Mouse (Mus musculus): ENCODE measurements around the gene Insl5. TPM values are rescaled to one million over a fixed set of nuclear protein-coding genes. Genes with fewer than 3 reads are reported as not detected.

Gene Insl5
- total RNA-seq, 2 experiments from 2014 or later, result 1.3 to 1.6 TPM

GRCm38 (mm10) chr4:103011823-103012222 lies 14.8 kb downstream of the Insl5 start:
- Histone ChIP-seq H3K27ac (no peak overlapping the region), H3K4me3 (no peak overlapping the region)
- no peak for DNase-seq (ENCODE audit: low spot score in 2 of 2)
- TF ChIP-seq CTCF (conservative IDR thresholded peaks at IDR 0.05), result no peak

GRCm38 (mm10) chr4:103010734-103011133 lies 15.9 kb downstream of the Insl5 start:
- Histone ChIP-seq H3K4me3 (no peak overlapping the region), H3K27ac (no peak overlapping the region)
- TF ChIP-seq CTCF (conservative IDR thresholded peaks at IDR 0.05), result no peak
- no peak for DNase-seq (ENCODE audit: low spot score in 2 of 2)

- H3K4me3 ChIP-seq, result no peak overlapping the region
- no peak for TF ChIP-seq CTCF (conservative IDR thresholded peaks at IDR 0.05)
- H3K27ac ChIP-seq, result no peak overlapping the region
- no peak for DNase-seq (ENCODE audit: low spot score in 2 of 2)
Measured at GRCm38 (mm10) chr4:103006943-103007418, 19.7 kb downstream of the Insl5 start.

DNA sequence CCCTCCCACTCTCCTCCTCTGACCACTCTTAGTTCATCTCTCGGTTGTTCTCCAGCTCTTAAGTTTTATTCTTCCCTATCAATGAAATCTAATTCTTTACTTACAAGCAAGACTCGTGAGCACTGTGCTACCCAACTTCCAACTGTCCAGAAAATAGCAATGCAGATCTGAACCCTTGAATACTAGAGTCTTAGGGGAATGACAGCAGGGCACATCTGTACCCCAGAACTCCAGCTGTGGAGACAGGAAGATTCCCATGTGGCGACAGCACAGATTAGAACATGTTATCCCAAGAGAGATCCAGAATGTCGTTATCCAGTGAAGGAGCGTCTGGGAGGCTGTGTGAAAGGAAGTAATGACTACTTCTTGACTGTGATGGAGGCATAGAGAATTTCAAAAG lies 20.4 kb downstream of the Insl5 start:
- H3K4me3 ChIP-seq, result no peak overlapping the region
- DNase-seq (ENCODE audit: low spot score in 2 of 2), result no peak
- TF ChIP-seq CTCF (conservative IDR thresholded peaks at IDR 0.05), result no peak
- no peak overlapping the region for H3K27ac ChIP-seq

- Histone ChIP-seq H3K27ac (no peak overlapping the region), H3K4me3 (no peak overlapping the region)
- DNase-seq (ENCODE audit: low spot score in 2 of 2), result no peak
- TF ChIP-seq CTCF (conservative IDR thresholded peaks at IDR 0.05), result no peak
Measured at GRCm38 (mm10) chr4:103005190-103005945, 21.3 kb downstream of the Insl5 start.

- no peak for TF ChIP-seq CTCF (conservative IDR thresholded peaks at IDR 0.05)
- no peak for DNase-seq (ENCODE audit: low spot score in 2 of 2)
- H3K27ac ChIP-seq, result no peak overlapping the region
- H3K4me3 ChIP-seq, result no peak overlapping the region
Measured at GRCm38 (mm10) chr4:103004681-103005080, 22.0 kb downstream of the Insl5 start.

DNA sequence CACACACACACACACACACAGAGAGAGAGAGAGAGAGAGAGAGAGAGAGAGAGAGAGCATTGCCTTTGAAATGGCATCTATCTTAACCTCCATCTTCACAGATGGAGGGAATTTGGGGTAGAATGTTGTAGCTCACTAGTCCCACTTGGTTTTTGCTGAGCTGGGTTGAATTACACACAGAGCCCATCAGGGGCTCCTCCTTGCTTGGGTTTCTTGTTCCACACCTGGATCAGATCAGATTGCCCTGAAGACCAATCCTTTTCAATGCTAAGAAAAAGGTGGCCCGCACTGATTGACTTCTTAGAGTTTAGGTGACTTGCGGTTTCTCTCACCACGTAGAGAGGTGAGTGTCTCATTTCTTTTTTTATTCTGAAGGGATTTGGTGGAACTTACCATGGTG lies 35.0 kb downstream of the Insl5 start:
- Histone ChIP-seq H3K4me3 (no peak overlapping the region), H3K27ac (no peak overlapping the region)
- TF ChIP-seq CTCF (conservative IDR thresholded peaks at IDR 0.05), result no peak
- no peak for DNase-seq (ENCODE audit: low spot score in 2 of 2)

DNA sequence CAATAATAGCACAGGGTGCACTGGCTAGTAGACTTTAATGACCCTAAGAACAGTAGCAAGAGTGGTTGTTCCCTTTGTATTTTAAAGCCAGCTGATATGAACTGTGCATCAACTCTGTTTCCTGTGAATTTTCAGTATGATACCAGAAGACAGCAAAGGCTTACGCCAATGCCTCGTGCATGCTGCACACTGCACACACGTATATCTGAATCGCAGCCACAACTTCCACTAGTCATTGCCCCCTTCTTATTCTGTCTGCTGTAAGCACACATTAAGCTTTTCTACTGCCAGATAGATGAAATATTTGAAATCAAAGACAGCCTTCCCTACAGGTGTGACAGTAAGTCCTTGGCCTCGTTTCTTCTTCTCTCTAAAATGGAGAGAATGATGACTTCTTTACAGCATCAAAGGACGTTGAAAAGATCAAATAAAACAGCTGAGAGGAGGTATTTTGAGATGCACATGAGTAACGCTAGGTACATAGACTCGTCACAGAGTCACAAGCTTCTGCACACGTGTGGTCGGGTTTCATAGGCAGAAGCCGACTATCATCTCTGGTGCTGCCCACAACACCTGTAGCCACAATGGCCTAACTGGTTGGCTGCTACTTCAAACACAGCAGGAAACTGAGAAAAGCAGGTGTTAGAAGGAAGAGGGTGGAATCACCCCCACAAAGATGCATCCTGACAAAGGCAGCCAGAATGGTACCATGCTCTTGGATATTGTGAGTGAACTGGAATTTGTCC lies 35.9 kb downstream of the Insl5 start:
- Histone ChIP-seq H3K4me3 (no peak overlapping the region), H3K27ac (no peak overlapping the region)
- TF ChIP-seq CTCF (conservative IDR thresholded peaks at IDR 0.05), result no peak
- no peak for DNase-seq (ENCODE audit: low spot score in 2 of 2)

- no peak for TF ChIP-seq CTCF (conservative IDR thresholded peaks at IDR 0.05)
Measured at GRCm38 (mm10) chr4:102990016-102990415, 36.6 kb downstream of the Insl5 start.

GRCm38 (mm10) chr4:102989391-102989790 lies 37.3 kb downstream of the Insl5 start:
- no peak overlapping the region for H3K4me3 ChIP-seq
- no peak for TF ChIP-seq CTCF (conservative IDR thresholded peaks at IDR 0.05)
- no peak for DNase-seq (ENCODE audit: low spot score in 2 of 2)
- no peak overlapping the region for H3K27ac ChIP-seq

More at GRCm38 (mm10) chr4:102990016-102990415, 36.6 kb downstream of the Insl5 start:
- H3K27ac ChIP-seq, result no peak overlapping the region
- no peak overlapping the region for H3K4me3 ChIP-seq
- DNase-seq (ENCODE audit: low spot score in 2 of 2), result no peak

DNA sequence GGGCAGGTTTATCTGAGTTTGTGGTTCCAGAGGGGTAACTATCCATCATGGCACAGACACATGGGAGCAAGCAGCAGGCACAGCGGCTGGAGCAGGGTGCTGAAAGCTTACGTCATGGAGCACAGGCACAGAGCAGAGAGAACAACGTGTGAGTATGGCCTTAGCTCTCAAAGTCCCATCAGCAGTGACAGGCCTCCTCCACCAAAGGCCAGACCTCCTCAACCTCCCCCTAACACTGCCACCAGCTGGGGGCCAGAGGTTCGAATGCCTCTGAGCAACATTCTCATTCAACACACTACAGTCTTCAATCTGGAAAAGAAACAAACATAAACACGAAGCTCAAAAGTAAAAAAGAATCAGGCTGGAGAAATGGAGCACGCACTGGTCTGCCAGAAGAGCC lies 38.1 kb downstream of the Insl5 start:
- DNase-seq (ENCODE audit: low spot score in 2 of 2), result no peak
- TF ChIP-seq CTCF (conservative IDR thresholded peaks at IDR 0.05), result no peak
- Histone ChIP-seq H3K27ac (no peak overlapping the region), H3K4me3 (no peak overlapping the region)

GRCm38 (mm10) chr4:102987756-102988155 lies 38.9 kb downstream of the Insl5 start:
- no peak for DNase-seq (ENCODE audit: low spot score in 2 of 2)
- no peak overlapping the region for H3K4me3 ChIP-seq
- no peak for TF ChIP-seq CTCF (conservative IDR thresholded peaks at IDR 0.05)
- no peak overlapping the region for H3K27ac ChIP-seq

DNA sequence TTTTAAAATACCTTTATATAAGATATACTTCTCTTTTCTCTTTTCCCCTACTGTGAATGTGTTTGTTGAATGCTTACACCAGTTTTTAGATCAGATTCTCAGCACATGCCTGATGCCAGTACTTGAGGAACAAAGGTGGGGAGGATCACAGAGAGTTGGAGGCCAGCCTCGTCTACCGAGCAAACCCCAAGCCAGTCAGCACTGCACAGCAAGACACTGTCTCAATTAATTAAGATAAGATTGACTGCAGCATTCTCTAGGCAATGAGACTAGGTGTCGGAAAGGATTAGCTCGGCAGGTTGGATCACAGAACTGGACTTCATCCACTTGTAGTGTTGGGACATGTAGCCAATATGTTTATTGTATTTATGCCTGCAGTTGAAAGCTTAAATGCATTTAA lies 39.3 kb downstream of the Insl5 start:
- DNase-seq (ENCODE audit: low spot score in 2 of 2), result no peak
- TF ChIP-seq CTCF (conservative IDR thresholded peaks at IDR 0.05), result no peak
- no peak overlapping the region for H3K27ac ChIP-seq
- no peak overlapping the region for H3K4me3 ChIP-seq

- peak; percentile 91 for TF ChIP-seq CTCF (conservative IDR thresholded peaks at IDR 0.05)
- no peak overlapping the region for H3K4me3 ChIP-seq
- peak; percentile 63 to 72 for DNase-seq (ENCODE audit: low spot score in 2 of 2)
- no peak overlapping the region for H3K27ac ChIP-seq
Measured at GRCm38 (mm10) chr4:102986917-102987316, 39.7 kb downstream of the Insl5 start.

Measured in layer of hippocampus, adult 2 months (tissue).